Mouse (Mus musculus) kidney, adult 11 months (tissue): ENCODE results near the gene Sox18.

Source experiments
- DNase-seq: peaks from one replicate; pipeline ENCODE4 v3.0.0; 2022

Sox18 gene

GRCm38 (mm10) chr2:181671326-181671725 is at the start of gene Sox18:
Gene Sox18, minus strand, starts transcription at chr2:181671640.
- DNase-seq = peak; percentile 60

DNA sequence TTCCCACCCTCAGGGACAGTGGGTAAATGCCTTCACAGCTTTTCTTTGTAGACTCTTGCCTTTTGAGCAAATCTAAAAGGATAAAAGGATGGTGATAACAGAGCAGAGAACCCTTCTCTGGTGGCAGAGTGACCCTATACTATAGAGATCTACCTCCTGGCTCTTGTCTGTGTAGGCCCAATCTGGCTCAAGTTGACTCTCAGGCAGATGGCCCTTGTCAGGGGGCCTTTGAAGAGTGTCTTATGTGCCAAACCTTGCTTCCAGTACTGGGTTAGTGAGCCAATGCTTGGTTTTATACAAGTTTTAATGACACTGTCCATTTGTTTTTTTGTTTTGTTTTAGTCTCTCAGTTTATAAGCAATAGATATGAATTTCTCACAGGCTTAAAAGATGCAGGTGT is 49.8 kb upstream of the Sox18 start:
- DNase-seq = no peak

DNA sequence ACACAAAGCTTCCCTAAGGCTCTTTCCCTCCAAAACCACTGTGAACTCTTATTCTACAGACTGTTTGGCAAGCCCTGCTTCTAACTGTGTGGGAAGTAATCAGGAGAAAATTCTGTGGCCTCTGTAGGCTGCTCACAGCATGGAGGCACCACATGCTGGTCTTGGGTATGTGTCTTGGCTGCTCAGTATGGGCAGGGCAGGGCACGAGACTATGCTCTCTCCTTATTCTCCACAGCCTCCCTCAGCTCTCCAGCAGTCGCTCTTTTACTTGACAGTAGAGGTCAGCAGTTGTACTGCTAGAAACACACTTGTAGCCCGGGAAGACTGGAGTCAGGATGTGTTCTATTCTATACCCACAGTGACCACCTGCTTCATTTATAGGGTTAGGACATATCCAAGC is 48.6 kb upstream of the Sox18 start:
- DNase-seq = no peak

DNA sequence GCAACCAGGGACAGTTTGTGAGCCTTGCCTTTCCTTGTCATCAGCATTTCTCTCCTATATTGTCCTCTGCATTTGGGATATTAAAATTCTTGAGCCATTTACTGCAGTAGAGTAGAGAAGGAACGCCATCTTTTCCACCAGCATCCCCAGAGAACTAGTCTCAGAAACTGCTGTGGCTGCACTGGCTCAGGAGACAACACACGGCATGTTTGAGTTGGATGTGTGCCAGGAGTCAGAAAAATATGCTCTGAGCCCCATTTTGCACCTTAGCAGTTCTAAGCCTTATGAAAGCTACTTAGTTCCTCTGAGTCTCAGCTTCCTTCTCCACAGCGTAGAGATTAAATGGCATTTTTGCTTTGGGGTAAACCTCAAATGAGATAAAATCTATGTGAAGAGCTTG is 45.6 kb upstream of the Sox18 start:
- no peak for DNase-seq

- DNase-seq = no peak
Measured at GRCm38 (mm10) chr2:181715382-181715781, 43.9 kb upstream of the Sox18 start.

GRCm38 (mm10) chr2:181714903-181715326 is 43.5 kb upstream of the Sox18 start, which contains the start of gene Oprl1:
Gene Oprl1, plus strand, starts transcription at chr2:181715016.
- no peak for DNase-seq

DNA sequence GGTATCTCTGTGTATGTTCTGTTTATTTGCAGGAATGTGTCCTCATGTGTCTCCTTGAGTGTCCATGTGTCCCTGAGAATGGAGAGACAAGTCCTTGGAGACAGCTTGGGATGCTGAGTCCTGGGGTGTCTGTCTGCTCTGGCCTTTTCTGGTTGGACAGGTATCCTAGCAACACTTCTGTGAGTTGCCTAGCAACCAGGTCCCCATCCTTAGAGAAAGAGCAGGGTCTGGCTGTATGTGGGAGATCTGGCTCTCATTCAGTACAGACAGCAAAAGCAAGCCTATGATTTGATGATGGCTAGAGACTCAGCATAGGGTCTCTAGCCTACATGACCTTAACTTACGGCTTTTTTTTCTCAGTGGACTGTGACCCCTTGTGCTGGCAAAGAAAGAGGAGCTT is 42.3 kb upstream of the Sox18 start:
- no peak for DNase-seq

DNA sequence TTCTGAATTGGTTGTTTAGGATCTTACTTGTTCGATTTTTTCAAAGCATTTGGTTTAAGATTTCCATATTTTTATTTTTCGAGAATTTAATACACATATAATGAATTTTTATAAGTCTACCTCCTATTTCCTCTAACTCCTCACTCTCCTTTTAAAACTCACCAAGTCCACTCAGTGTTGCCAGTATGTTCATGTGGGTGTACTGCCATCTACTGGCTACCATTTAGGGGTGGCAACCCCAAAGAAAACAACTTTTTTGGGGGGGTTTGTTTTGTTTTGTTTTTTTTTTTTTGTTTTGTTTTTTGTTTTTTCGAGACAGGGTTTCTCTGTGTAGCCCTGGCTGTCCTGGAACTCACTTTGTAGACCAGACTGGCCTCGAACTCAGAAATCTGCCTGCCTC is 35.2 kb upstream of the Sox18 start:
- no peak for DNase-seq

DNA sequence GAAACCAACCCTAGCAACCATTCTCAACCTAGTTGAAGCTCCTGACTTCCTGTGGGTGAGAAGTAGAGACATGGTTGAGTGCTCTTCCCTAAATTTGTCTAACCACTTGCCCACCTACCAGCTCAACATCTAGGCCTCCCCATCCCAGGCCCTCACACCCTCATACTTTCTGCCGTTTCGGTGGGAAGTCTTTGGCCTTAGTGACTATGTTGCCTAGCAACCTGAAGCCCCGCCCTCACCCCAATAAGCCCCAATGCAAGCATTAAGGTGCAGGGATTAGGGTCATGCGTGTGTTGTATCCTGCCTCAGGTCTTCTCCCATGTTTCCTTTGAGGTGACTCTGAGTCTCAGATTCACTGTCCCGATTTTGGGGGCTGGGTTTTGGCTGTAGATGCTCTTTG is 26.8 kb upstream of the Sox18 start, which contains the start of gene Lkaaear1:
Gene Lkaaear1 (minus strand): TSS at position 202 of the 400 bp plus-strand sequence.
- DNase-seq = no peak

DNA sequence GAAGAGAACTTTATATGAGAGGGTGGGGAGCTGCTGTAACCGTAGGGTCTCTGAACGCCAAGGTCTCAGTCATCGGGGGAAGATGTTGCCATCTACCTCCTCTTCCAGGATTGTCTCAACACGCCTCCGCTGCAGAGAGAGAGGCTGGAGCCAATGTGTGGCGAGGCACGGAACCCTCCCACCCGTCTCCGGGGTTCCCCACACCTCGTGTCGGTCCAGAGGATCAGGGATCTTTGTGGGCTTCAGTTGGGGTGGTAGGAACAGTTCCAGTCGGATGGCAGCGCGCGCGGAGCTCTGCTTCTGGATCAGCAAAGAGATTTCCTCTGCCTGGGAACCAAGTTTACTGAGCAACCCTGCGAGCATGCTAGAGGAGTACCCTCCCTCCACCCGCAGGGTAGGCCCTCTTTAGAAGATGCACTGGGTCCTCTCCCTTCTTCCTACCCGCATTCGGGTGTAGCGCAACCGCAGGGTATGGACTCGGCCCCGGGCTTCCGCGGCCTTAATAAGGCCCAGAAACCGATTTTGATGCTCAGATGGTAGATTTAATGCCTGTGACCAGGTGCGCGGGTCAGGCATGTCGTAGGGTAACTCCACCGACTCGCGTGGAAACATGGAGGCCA is 25.5 kb upstream of the Sox18 start:
- no peak for DNase-seq

DNA sequence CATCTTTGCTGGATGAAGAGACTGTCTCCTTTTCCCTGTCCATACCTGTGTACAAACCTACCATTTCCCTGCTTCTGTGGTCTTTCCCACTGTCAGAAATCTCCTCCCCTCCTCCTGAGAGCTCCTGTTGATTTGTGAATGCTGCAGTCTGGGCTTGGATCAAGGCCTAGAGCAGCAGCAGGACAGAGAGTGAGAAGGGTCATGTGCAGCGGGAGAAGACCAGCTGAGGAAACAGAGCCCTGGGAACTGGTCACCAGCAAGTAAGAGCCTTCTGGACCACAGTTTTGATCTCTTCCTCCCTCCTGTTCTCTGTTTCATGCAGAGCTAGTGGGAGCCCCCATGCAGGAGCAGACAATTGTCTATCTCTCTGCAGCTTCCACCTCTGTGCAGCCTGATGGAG is 24.3 kb upstream of the Sox18 start:
- no peak for DNase-seq

DNA sequence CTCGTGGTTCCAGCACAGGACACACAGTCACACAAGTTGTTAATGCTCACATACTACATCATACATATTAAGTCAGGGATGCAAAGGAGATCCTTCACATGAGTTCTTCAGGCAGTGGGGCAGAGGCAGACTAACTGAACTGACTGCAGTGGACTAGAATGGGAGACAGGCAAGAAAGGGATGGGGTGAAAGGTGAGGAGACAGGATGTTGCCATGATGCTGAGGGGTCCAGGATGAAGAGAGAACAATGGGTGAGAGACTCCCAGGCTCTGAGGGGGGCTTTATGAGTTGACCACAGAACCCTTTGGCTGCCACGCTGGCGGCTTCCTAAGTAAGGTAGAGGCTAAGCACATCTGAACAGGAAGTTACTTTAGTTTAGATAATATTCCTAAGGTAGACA is 23.1 kb upstream of the Sox18 start:
- no peak for DNase-seq

DNA sequence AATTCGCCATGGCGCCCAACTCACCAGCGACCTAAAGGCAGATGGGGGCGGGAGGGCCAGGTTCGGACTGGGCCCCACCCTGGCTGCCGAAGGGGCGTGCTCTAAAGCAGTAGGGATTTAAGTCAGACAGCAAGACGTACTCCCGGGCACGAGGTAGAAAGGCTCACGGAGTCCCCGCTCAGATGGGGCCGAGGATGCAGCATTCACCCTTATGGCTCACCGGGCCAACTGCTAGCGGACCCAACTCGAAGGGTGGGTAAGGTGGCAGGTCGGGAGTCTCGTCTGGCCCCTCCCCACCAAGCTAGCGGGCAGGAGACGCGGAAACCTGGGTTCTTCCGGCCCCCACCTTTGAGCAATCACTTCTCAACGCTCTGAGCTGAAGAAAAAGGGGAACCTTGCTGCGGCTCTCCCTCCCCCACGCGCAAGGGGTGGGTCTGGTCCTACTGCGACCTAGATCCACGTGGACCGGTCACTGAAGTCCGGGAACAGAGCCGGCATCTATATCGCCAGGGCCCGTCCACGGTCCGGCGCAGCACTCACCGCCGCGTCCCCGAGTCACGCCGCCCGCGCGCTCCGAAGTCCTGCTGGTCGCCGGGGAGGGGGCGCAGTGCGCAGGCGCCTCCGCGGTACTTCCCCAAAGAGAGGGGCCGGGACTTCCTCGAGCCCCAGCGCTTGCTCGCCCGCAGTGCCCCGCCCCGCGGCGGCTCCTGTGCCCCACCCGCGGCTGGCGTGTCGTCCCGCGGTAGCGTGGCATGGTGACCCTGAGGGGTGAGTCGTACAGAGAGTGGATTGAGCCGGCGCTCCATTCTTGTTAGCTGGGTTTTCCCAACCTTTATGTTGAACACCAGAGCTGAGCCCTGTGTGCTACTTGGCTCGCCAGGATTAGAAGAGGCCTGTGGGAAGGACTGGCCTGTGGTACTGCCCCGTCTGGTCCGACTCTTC is 22.2 kb upstream of the Sox18 start, which contains the start of gene Rgs19:
Gene Rgs19 (minus strand): TSS at position 639 of the 942 bp plus-strand sequence.
- DNase-seq = peak; percentile 72

DNA sequence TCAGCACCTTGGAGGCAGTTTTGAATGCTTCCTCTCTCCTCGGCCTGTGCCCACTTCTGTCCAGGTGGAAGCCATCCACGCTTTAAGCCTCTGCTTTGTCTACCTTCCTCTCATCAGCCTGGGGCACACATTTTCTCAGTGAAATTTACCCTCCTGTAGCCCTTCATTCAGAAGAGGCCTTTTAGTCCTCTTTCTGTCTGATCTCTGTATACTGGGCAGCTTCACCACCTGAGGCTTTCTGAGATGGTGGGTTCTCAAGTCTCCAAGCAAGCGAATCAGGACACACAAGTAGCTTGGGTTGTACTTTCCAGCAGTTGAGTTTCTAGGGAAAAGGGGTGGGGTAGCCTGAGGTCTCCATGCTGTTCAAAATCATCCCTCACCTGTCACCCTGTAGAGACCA is 20.9 kb upstream of the Sox18 start:
- DNase-seq = no peak

DNA sequence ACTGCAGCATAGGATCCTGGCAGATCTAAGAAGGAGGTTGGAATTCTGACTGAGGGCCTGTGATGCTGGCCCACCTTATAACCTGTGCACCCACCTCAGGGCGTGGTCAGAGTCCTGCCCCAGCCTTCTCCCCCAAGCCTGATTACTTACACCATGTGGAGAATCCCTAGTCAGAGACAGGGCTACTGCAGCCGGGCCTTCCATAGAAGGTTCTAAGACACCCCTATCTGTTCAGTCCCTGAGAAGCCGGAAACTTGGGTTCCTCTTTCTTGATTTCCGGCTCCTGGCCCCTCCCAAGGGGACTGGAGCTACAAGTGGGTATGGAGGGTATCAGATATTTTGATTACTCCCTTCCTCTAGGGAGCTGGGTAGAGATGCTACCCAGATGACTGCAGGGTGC is 20.1 kb upstream of the Sox18 start:
- DNase-seq = no peak

- DNase-seq = no peak
Measured at GRCm38 (mm10) chr2:181691083-181691482, 19.6 kb upstream of the Sox18 start.

DNA sequence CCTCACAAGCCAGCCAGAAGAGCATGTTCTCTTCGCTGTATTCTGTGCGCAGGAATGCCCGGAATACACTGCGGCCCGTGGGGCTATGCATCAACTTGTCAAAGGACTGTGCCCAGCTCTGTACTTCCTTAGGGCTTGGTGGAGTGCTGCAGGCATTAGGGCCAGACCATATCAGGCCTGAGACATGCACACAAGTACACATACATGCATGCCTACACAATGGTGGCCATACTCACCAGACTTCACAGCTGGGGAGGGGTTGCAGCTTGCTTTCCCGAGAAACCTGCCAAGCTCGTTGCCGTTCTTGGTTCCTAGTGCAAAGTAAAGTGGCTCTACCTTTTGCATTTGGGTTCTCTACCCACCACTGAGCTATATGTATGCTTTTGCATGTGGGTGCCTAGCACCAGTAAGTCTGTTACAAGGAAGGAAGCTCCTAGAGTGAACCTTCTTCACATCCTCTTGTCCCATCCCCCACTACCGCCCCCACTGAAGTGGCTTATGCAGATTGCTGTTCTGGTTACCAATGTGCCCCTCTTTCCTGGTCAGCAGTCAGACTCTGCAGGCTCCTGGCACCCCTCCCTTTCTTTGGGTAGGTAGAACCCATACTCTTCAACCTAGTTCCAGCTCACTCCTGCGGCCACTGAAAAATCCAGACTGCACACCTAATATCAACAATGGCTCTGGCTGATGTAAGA is 18.2 kb upstream of the Sox18 start:
- no peak for DNase-seq

DNA sequence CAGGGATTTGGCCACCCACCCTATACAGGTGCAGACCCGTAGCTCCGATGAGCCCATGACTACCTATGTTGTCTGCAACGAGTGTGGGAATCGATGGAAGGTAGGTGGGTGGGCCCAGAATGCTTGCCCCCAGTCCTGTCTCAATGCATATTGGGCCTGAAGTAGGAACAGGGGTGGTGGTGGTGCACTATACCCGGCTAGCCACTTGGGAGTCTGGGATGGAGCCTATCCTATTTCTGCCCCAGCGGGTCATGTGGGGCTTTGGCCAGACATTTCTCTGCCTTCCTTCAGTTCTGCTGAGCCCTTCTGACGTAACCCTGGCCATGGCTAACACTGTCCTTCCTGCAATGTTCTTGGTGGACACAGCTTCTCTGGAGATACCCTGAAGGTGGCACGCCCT is 16.1 kb upstream of the Sox18 start:
- no peak for DNase-seq

DNA sequence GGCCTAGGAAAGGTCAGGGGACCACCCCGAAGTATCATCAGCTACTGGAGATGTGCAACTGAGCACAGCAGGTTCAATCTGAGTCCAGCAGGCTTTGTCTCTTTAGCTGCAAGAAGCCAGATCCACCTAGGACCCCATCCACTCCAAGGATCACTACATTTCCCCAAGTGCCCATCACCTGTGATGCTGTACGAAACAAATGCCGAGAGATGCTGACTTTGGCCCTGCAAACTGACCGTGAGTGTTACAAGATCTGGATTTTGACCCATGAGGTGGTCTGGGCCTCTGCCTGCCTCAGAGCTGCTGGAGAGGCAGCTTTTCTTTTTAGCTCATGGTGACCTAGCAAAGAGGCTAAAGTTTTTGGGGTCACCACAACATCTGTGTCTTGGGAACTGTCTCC is 14.2 kb upstream of the Sox18 start:
- no peak for DNase-seq

DNA sequence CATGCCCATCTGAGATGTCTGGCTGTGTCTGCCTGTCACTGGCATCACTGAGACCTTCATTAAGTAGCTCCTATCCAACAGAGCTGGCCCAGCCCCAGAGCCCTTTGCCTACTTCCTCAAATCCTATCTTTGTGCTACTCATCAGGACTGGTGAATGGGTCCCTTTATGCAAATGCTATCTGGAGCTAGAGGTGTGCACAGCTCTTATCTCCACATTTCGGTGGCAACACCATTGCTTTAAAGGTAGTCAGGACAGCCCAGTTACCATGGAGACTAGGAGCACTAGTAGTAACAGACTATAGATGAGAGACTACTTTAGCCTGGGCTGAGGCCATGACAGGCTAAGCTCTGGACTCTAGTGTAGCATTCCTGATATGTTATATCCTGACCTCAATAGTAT is 13.3 kb upstream of the Sox18 start:
- no peak for DNase-seq

DNA sequence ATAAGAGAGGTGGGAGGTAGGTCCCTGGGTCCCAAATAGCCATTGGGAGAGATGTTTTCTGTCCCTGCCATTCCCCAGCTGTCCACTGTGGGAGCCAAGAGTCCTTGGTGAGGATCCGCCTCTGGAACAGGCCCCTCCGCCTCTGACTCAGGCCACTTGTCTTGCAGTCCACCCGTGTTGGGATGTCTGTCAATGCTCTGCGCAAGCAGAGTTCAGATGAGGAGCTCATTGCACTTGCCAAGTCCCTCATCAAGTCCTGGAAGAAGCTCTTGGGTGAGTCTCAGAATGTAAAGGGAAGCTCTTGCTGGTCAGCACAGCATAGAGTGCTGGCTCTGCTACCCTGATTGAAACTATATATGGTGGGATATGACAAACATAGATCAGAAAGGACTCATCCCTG is 11.9 kb upstream of the Sox18 start:
- DNase-seq = no peak

GRCm38 (mm10) chr2:181681978-181682377 is 10.5 kb upstream of the Sox18 start:
- DNase-seq = no peak

DNA sequence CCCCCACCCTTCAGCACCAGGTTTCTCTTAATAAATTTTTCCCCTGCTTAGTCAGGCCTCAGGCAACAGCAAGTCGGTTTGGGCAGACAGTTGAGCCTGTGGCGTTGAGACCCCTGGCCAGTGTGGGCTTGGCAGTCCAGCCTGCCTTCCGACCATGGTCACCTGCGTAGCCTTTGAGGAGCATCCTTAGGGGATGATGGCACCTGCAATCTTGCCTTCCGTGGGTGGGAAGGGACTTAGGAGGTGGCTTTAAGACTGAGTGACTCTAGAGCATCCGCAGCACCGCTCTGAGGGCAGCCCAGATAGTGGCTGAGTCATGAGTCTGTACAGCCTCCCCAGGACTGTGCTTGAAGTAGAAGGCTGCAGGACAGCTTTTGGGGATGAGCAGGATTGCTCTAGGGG is 9.3 kb upstream of the Sox18 start:
- no peak for DNase-seq
